Mouse (Mus musculus) heart, postnatal 14 days (tissue): ENCODE results near the gene Csnk2b. TPM values are rescaled to one million over a fixed set of nuclear protein-coding genes. Genes with fewer than 3 reads are reported as not detected.
"Not testable (repeated sequence)": the region's sequence is repeated elsewhere in the genome, so short reads cannot be mapped to it uniquely, and the experiment has no call there.

Source experiments
- DNase-seq, 2 experiments: peaks; one replicate each; pipeline ENCODE4 v3.0.0; 2021 to 2022
- intact Hi-C: fragments of 180-260 bp; cut with DNase I; formaldehyde crosslinking; loops from one replicate; pipeline ENCODE4 v1.15.1; 2025
- total RNA-seq, 2 experiments: library from RNA; stranded (reverse); gene quantifications; 2 replicates each; pipeline ENCODE4 v1.2.3; 2021

Gene Csnk2b
- total RNA-seq, 2 experiments from 2014 or later: 172 to 176 TPM

- intact Hi-C loops: loop anchor here (5.0 kb wide), 2 partner anchors 36 to 106 kb away; partner anchors contain the start of genes Atp6v1g2 and Prrc2a
- DNase-seq: peak; percentile 80 to 83
These were observed 4.4 kb upstream of the Csnk2b start, which contains the start of gene D17H6S53E for GRCm38 (mm10) chr17:35126206-35126611. TSS of gene D17H6S53E (plus strand) at chr17:35126373.

DNA sequence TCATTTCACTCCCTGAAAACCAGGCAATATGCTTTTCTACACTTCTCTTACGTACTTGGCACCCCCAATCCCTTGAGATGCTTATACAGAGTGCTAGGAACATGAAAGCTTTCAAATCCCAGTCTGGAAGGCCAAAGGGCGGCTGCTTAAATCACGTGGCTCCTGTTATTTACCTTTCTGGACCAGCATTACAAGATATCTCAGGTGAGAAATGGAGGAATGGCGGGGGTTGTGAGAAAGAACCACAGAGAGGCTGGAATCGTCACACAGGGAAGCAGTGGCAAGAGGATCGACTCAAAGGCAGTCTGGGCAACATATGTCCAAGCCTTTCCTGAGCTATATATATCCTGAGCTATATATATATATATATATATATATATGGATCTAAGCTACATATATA, 3.7 kb upstream of the Csnk2b start:
- no peak for DNase-seq
- intact Hi-C loops: loop anchor here (5.0 kb wide), 2 partner anchors 37 to 107 kb away; partner anchors contain the start of genes Atp6v1g2 and Prrc2a

- intact Hi-C loops: loop anchor here (5.0 kb wide), 2 partner anchors 37 to 107 kb away; partner anchors contain the start of genes Atp6v1g2 and Prrc2a
- DNase-seq: no peak
These were observed 3.2 kb upstream of the Csnk2b start for GRCm38 (mm10) chr17:35125081-35125480.

- intact Hi-C loops, DNase-seq: not testable (repeated sequence)
These were observed 2.5 kb upstream of the Csnk2b start for GRCm38 (mm10) chr17:35124261-35124896.

GRCm38 (mm10) chr17:35123287-35123686, 1.4 kb upstream of the Csnk2b start:
- intact Hi-C loops, DNase-seq: not testable (repeated sequence)

DNA sequence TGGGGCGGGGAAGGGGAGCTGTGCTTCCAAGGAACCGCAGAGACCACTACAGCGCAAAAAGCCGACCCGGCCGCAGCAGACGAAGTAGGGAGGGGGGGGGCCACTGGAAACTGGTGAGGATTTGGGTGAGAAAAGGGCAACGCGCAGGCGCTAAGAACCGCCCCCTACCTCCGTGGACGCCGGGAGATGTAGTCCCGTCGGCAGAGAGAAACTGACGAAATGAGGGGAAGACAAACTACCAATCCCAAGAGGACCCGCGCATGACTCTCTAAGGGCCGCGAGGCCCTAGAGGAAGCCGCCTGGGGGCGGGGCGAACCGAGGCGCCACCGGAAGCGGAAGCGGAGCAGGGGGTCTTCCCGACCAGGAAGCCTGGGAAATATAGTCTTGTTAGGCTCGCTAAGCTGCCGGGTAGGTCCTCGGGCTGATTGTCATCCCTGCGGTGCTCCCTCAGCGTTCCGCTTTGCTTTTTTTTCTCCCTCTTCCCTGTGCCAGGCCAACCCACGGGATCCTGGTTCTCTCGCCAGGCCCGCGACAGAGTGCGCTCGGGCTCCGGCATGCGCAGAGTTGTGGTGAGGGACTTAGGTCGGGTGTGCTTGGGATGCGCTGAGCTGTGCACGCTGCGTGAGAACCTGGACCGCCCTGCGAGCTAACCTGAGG, 582 bp downstream of the Csnk2b start, which contains the start of gene Gpank1:
Gpank1 (plus strand) TSS at position 313 of the 657 bp plus-strand sequence.
- intact Hi-C loops: no loop called here
- peak; percentile 98 to 99 for DNase-seq

GRCm38 (mm10) chr17:35120745-35121142, 1.1 kb downstream of the Csnk2b start:
- intact Hi-C loops: no loop called here
- peak; percentile 44 to 48 for DNase-seq

GRCm38 (mm10) chr17:35115046-35116019, 6.5 kb downstream of the Csnk2b start, which contains the start of gene Ly6g5b:
TSS of gene Ly6g5b (minus strand) at chr17:35115428.
- DNase-seq: no peak
- intact Hi-C loops: no loop called here

DNA sequence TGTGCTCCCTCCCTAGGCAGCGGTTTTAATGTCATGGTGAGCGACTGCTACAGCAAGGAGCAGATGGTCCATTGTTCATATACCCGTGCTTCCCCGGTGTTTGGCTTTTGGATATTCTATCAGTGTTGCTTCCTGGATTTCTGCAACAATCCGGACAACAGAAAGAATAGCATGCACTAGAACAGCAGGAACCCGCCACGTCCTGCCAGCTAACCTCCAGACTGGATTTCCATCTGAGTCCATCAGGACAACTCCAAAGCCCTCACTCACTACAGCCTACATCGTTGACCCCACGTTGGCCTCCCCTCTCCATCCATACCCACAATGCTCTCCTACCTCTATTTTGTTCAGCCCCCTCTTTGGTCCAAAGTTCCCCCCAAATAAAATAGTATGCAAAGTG, 10.1 kb downstream of the Csnk2b start:
- intact Hi-C loops: no loop called here

GRCm38 (mm10) chr17:35108097-35108496, 13.8 kb downstream of the Csnk2b start, which contains the start of gene Ly6g5c:
TSS of gene Ly6g5c (plus strand) at chr17:35108279.
- intact Hi-C loops: no loop called here
- DNase-seq: no peak

More for the DNA sequence above, 10.1 kb downstream of the Csnk2b start:
- no peak for DNase-seq

DNA sequence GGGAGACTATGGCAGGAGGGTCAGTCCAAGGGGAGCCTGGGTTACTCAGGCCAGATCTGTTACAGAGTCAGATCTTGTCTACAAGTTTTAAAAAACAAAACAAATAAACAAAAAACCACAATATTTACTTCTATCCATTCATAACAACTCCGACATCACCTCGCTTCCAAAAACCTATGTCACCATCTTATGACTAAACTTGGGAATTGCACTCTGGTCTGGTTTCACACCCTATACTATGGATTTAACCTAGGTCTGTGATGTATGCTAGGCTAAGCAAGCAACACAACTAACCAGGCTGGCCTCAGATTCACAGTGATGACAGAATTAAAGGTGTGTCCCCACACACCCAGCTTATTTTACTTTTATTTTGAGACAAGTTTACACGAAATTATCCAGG, 15.3 kb downstream of the Csnk2b start:
- DNase-seq: no peak
- intact Hi-C loops: loop anchor here (1.0 kb wide), 1 partner anchor 85 kb away; no protein-coding TSS in a partner anchor

- intact Hi-C loops: loop anchor here (1.0 kb wide), 1 partner anchor 85 kb away; no protein-coding TSS in a partner anchor
- peak; percentile 40 to 44 for DNase-seq
These were observed 16.0 kb downstream of the Csnk2b start for GRCm38 (mm10) chr17:35105740-35106389.

- intact Hi-C loops: no loop called here
- no peak for DNase-seq
These were observed 17.1 kb downstream of the Csnk2b start for GRCm38 (mm10) chr17:35104754-35105153.

- intact Hi-C loops: no loop called here
- DNase-seq: no peak
These were observed 17.8 kb downstream of the Csnk2b start for GRCm38 (mm10) chr17:35104079-35104478.

GRCm38 (mm10) chr17:35103221-35103690, 18.6 kb downstream of the Csnk2b start:
- DNase-seq: no peak
- intact Hi-C loops: no loop called here

GRCm38 (mm10) chr17:35102299-35102698, 19.6 kb downstream of the Csnk2b start:
- no peak for DNase-seq
- intact Hi-C loops: no loop called here

DNA sequence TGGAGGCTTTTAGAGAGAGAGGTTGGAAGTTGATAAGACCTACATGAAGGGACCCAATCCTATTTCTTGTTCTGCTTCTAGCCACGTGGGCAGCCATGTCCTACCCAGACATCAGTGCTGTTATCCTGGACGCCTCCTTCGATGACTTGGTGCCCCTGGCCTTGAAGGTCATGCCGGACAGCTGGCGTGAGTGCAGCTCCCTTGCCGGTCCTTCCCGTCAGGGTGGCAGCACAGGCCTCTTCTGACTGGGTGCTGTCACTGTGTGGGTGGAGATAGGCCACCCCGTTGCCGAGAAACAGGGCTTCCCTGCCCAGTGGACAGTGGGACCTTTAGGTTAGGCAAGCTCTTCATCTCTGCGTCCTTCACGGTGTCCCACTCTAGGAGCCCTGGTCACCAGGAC, 20.7 kb downstream of the Csnk2b start:
- intact Hi-C loops: no loop called here
- no peak for DNase-seq

DNA sequence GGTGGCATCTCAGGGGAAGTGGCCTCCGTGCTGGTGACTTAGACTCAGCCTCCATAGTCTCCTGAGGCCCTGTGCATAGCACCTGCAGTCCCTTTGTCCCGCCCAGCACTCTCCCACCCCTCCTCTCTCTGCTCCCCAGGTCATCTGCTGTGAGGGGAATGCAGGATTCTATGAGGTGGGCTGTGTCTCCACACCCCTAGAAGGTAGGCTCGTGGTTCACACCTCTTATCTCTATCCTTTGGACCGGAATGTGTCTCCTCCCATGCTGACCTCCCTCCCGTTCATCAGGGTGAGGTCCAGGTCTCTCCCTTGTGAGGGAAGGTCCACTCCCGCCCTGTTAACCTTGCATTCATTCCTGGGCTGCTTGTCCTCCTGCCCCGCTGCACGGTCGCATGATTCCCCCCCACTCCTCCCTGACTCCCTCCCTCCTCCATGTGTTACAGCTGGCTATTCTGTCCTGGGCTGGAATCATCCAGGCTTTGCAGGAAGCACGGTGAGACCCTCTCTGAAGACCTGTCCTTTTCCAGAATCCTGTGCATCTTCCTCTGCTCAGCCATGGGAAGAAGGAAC, 21.6 kb downstream of the Csnk2b start:
- DNase-seq: no peak
- intact Hi-C loops: no loop called here

GRCm38 (mm10) chr17:35097164-35097655, 24.6 kb downstream of the Csnk2b start:
- intact Hi-C loops: no loop called here
- DNase-seq: no peak
